Mouse (Mus musculus): ENCODE results near the gene Usp18. TPM values are rescaled to one million over a fixed set of nuclear protein-coding genes. Genes with fewer than 3 reads are reported as not detected.

Usp18 gene
- polyA plus RNA-seq (2015; fragmentation: Illumina TruSeq; extraction: RNeasy Lipid Tissue Mini Kit (QIAGEN cat#74804); ENCODE audit: insufficient read depth, low read depth, low replicate concordance): 2.0 TPM

GRCm38 (mm10) chr6:121245127-121246036 lies at the start of gene Usp18:
TSS of gene Usp18 (plus strand) at chr6:121245906.

GRCm38 (mm10) chr6:121210149-121210925 lies 35.4 kb upstream of the Usp18 start, which contains the start of gene Tuba8:
TSS of gene Tuba8 (plus strand) at chr6:121210696.

GRCm38 (mm10) chr6:121299954-121300353 lies 54.2 kb downstream of the Usp18 start, which contains the start of gene Slc6a13:
TSS of gene Slc6a13 (plus strand) at chr6:121300227.

Other genes starting within 250 kb of the Usp18 start
- 5.4 TPM for gene Mical3, start 114.9 kb upstream of the Usp18 start, polyA plus RNA-seq (2015; fragmentation: Illumina TruSeq; extraction: RNeasy Lipid Tissue Mini Kit (QIAGEN cat#74804); ENCODE audit: insufficient read depth, low read depth, low replicate concordance)
- 3.8 TPM for gene Pex26, start 62.2 kb upstream of the Usp18 start, polyA plus RNA-seq (2015; fragmentation: Illumina TruSeq; extraction: RNeasy Lipid Tissue Mini Kit (QIAGEN cat#74804); ENCODE audit: insufficient read depth, low read depth, low replicate concordance)
- 0.35 TPM for gene Tuba8, start 35.2 kb upstream of the Usp18 start, polyA plus RNA-seq (2015; fragmentation: Illumina TruSeq; extraction: RNeasy Lipid Tissue Mini Kit (QIAGEN cat#74804); ENCODE audit: insufficient read depth, low read depth, low replicate concordance)
- gene Slc6a13, start 54.3 kb downstream of the Usp18 start, polyA plus RNA-seq (2015; fragmentation: Illumina TruSeq; extraction: RNeasy Lipid Tissue Mini Kit (QIAGEN cat#74804); ENCODE audit: insufficient read depth, low read depth, low replicate concordance): not detected
- not detected for gene Slc6a12, start 97.2 kb downstream of the Usp18 start, polyA plus RNA-seq (2015; fragmentation: Illumina TruSeq; extraction: RNeasy Lipid Tissue Mini Kit (QIAGEN cat#74804); ENCODE audit: insufficient read depth, low read depth, low replicate concordance)
- 0.13 TPM for gene Iqsec3, start 227.8 kb downstream of the Usp18 start, polyA plus RNA-seq (2015; fragmentation: Illumina TruSeq; extraction: RNeasy Lipid Tissue Mini Kit (QIAGEN cat#74804); ENCODE audit: insufficient read depth, low read depth, low replicate concordance)